Mouse (Mus musculus) T-helper 1 cell (primary cell): ENCODE data around the gene Wbp2.
"Not testable (repeated sequence)": the region's sequence is repeated elsewhere in the genome, so short reads cannot be mapped to it uniquely, and the experiment has no call there.

Experiments
- in situ Hi-C: fragments of 300-600 bp; cut with MboI, MseI; formaldehyde crosslinking; loops from one replicate; pipeline ENCODE4 v1.15.1; 2025; ENCODE audit warnings: high pct_unique_total_duplicates

The Wbp2 gene

GRCm38 (mm10) chr11:116086258-116087193 lies at the start of gene Wbp2:
Gene Wbp2, minus strand, starts transcription at chr11:116086995.
- in situ Hi-C loops, result loop anchor here (10.0 kb wide), 1 partner anchor 48 kb away; the partner anchor contains the start of genes Mrpl38 and Trim65

DNA sequence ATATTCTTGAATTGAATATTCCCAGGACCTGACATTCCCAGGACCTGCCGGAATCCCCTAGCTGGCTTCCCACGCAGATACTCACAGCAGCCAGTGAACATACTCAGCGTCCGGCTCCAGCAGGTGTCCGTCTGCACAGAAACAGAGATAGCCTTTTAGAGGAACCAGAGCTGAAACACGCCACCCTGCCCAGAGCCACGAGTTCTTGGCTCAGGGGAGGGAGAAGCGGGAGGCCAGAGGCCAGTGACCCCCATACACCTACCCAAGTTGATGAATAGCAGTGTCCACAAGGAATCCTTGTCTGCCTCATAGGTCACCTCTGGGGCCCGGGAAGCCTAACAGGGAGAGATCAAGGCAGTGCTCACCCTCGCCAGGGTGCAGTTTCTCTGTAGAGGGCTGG lies 47.4 kb upstream of the Wbp2 start:
- in situ Hi-C loops, result loop anchor here (5.0 to 10.0 kb wide), 2 partner anchors 49 to 102 kb away; partner anchors contain the start of genes Unk and Wbp2

DNA sequence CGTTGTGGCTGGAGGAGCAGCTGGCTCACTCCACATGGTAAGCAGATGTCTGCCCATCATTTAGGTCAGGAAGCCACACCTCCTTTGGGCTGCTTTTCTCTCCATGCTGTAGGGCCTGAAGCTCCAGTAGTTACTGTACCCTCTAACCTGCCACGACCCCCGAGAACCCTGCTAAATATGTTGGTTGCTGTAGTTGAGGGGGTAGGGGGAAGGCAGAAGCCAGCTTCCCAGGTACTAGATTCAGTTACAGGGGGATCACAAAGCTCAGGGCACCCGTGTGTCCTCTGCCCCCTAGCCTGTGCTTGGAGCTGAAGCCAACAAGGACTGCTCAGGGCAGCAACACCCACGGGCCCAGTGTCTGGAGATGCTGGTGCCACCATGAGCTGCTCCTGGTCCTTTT lies 46.7 kb upstream of the Wbp2 start:
- in situ Hi-C loops, result loop anchor here (5.0 to 10.0 kb wide), 2 partner anchors 49 to 101 kb away; partner anchors contain the start of genes Unk and Wbp2

GRCm38 (mm10) chr11:116132366-116133333 lies 45.9 kb upstream of the Wbp2 start:
- in situ Hi-C loops, result loop anchor here (5.0 to 10.0 kb wide), 2 partner anchors 48 to 100 kb away; partner anchors contain the start of genes Unk and Wbp2

- in situ Hi-C loops, result loop anchor here (5.0 to 10.0 kb wide), 2 partner anchors 47 to 99 kb away; partner anchors contain the start of genes Unk and Wbp2
These were observed 44.8 kb upstream of the Wbp2 start for GRCm38 (mm10) chr11:116131349-116132170.

- in situ Hi-C loops, result loop anchor here (5.0 to 10.0 kb wide), 2 partner anchors 46 to 98 kb away; partner anchors contain the start of genes Unk and Wbp2
These were observed 43.9 kb upstream of the Wbp2 start, which contains the start of gene Trim65 for GRCm38 (mm10) chr11:116130488-116131205. Gene Trim65, minus strand, starts transcription at chr11:116131128.

GRCm38 (mm10) chr11:116129993-116130487 lies 43.2 kb upstream of the Wbp2 start:
- in situ Hi-C loops, result loop anchor here (5.0 to 10.0 kb wide), 2 partner anchors 45 to 98 kb away; partner anchors contain the start of genes Unk and Wbp2

DNA sequence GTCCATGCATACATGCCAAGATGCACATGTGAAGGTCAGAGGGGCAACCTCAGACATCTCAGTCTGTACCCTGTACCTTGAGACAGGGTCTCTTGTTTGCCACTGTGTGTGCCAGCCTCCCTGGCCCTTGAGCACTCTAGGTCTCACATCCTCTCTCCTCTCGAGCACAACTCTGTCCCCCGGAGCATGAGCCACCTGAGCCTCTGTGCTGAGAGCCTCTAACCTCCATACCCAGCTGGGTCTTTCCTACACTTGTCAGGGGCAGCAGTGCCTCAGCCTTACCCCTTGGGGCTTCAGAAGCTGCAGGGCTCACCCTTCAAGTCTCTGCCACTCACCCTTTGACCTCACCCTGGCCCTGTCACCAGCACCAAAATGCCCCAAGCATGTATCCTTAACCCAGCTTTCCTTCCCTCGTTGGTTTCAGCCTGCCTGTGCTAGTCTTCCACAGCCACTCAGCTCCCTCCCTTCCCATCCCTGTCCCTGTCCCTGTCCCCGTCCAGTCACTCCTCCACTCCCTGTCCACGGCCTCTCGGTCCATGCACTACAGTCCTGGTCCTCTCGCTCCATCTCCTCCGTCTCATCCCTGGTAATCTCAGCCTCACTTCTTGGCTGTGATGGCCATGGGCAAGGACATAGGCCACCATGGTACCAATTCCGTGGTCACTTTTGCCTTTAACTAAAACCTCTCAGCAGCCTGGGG lies 42.4 kb upstream of the Wbp2 start:
- in situ Hi-C loops, result no loop called here

DNA sequence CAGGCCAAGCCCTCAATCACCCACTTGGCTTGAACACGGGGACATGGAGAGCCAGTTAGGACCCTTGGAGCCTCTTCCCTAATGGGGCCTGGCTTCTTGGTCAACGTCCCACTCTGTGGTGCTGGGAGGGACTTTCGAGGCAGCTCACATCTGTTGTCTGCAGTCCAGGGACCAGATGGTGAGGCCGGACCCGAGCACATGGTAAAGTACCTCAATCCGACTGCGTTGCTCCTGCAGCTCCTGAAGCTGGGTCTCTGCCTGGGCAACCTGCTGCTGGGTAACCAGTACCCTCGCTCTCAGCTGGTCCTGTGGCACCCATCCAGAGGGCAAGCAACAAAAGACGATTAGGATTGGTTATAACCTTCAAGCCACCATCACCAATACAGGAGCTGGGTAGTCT lies 41.2 kb upstream of the Wbp2 start:
- in situ Hi-C loops, result no loop called here

DNA sequence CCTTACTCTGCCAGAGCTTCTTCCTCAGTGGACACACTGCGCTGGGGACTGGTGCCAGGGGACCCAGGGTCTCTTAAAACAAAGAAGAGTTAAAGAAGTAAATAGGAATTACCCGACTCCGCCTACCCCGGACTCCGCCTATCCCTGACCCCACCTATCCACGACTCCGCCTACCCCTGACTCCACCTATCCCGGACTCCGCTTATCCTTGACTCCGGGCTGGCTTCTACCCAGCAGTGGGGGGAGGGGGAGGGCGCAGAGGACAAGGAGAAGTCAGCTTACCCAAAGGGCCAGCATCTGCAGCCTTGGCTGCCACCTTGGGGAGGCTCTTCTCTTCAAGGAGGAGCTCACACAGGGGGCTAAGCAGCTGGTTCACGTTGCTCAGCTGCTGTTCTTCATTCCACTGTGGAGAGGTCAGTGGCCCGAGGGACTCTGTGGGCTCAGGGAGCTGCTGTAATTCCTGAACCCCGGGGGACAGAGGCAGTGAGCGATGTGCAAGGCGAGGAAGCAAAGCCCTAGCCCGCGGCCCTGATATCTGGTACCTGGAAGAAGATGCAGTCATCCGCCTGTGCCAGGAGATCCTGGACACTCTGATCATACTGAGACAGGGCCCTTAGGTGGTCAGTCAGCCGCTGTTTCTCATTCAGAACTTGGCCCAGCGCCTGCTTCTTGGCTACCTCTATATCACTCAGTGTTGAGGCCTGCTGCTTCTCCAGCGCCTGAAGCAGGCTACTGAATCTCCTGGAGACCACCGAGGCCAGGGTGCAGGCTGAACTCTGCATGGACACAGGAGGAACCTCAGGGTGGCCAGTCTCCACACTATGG lies 40.6 kb upstream of the Wbp2 start, which contains the start of gene Trim47:
TSS of gene Trim47 (minus strand) at position 55 of the 825 bp plus-strand sequence.
- in situ Hi-C loops, result no loop called here

DNA sequence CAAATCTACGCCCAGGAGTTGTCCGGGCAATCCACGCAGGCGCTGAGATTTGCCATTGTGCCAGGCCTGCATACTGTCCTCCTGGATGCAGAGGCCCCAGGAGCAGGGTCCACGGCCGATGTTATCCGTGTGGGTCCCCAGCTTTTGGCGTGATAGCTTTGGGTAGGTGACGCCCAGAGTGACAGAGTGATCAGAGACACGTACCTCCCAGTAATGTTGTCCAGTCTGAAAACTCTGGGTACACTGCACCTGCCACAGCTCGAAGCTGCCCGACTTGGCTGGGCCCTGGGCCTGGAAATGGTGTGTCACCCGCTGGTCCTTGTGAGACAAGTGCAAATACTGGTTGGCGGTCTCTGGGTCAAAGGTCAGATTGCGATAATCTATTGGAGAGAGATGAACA lies 39.5 kb upstream of the Wbp2 start:
- in situ Hi-C loops, result no loop called here

- in situ Hi-C loops, result not testable (repeated sequence)
These were observed 35.0 kb upstream of the Wbp2 start for GRCm38 (mm10) chr11:116121731-116122245.

- in situ Hi-C loops, result no loop called here
These were observed 31.0 kb upstream of the Wbp2 start for GRCm38 (mm10) chr11:116117819-116118218.

GRCm38 (mm10) chr11:116117241-116117640 lies 30.4 kb upstream of the Wbp2 start:
- in situ Hi-C loops, result no loop called here

DNA sequence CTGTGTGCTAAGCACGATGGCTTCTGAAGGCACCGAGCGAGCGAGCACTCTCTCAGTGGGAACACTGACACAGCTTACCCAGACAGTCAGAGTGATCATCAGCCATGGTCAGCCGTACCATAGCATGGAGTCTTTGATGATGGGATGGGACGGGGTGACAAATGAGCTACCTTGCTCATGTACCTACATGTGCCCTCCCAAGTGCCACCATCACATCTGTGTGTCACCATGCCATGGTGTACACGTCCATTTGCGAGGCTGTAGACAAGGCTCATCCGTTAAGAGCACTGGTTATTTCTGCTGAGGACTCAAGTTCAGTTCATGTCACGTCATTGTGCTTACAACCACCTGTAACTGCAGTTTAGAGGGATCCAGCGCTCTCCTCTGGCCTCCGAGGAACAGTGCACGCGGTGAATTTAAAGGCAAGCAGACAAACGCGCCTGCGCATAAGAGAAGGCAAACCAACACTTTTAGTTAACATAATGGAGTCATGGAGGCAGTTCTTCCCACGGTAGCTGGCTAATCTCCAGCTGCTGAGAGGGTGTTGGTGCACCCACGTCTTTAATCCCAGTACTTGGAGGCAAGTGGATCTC lies 24.9 kb upstream of the Wbp2 start:
- in situ Hi-C loops, result no loop called here

- in situ Hi-C loops, result no loop called here
These were observed 24.3 kb upstream of the Wbp2 start for GRCm38 (mm10) chr11:116111067-116111466.

DNA sequence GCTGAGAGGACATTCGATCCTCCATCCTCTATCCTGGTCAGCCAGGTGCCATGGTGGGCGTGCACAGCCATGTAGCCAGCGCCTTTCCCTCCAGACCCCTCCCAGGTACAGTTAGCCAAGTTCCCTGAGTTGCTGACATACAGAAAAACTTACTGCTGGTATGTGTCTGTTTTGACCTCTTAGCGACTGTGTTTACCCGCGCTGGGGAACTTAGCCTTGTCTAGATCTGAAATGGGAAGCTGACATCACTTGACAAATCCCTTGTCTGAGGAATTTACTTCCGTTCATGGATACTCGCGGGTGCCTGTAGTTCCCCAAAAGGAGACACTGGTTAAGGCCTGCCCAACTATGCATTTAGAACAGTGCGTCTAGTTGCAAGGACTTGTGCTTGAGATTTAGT lies 23.7 kb upstream of the Wbp2 start:
- in situ Hi-C loops, result no loop called here
